Mouse (Mus musculus): ENCODE measurements at regions not wholly inside any gene's neighbourhood (a gene's known extent, or its start where the extent isn't known, plus 50 kb on each side); places are given as distances from the start of the nearest gene placed in this dataset.

- TF ChIP-seq EP300 (IDR thresholded peaks at IDR 0.05; ENCODE audit: insufficient read depth, low read depth, low read length): no peak
- no peak for TF ChIP-seq CTCF (IDR thresholded peaks at IDR 0.05; ENCODE audit: low read depth, low read length)
Measured at GRCm38 (mm10) chr17:93532535-93532934, 333.7 kb downstream of the Adcyap1 start.

All from ES-Bruce4 (cell line).